Mouse (Mus musculus) urinary bladder, postnatal 36 days (tissue): ENCODE results near the gene Tbc1d19.

ENCODE experiments used
- DNase-seq, 2 experiments: peaks; one replicate each; pipeline ENCODE4 v3.0.0; 2022; ENCODE audit warnings: low spot score in 2 of 2, mixed read lengths in 1 of 2

Tbc1d19 gene

DNA sequence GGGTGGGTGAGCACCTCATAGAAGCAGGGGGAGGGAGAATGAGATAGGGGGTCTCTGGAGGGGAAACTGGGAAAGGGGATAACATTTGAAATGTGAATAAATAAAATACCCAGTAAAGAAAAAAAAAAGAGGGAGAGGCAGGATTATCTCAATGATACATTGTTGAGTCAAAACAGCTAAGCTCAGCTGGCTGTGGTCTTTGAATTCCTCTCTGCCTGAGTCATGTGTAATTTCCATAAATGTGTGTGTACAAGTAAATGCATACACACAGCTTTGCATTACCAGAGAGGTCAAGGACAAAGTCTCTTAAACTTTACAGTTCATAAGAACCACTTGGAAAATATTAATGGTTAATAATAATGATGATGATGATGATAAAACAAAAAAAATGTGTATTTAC is 143.8 kb downstream of the Tbc1d19 start:
- no peak for DNase-seq
